19 mouse cellular contexts compared by ENCODE assay signal in the genomic region with DNA sequence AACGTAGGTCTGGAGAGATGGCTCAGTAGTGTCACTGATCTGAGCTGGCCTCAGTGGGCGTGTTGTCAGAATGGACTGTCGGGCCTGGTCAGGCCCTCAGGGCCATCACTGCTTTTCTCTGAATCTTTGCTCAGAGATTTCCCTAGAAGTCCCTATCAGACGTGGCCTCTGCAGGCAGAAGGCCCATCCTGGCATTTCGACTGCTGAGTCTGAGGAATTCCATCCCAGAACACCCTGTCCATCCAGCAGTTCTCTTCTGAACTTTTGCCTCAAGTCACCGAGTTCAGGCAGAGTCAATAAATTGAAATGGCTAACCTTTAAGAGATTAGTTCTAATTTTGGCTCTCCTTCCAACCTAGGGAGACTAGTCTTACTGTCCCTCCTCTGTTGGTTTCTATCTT.
A peak's percentile ranks its signal among the peaks of the same experiment; 100 is the strongest.
DNase-seq lines count a peak whose midpoint lies in the region; ATAC-seq lines count a peak whose summit lies in the region.
"Had no signal": no experiment of that assay in that cellular context is flagged by ENCODE, and none has a peak within 500 bp of the region (broad histone marks: within the 10 kb centered on the region; RNA-seq: fewer than 3 reads in every experiment).

No protein-coding gene starts in this region.

- no peak overlapping the region for H3K4me3 ChIP-seq in kidney, embryonic 15.5 days (replicated peaks)
- H3K4me3 ChIP-seq: embryonic facial prominence, embryonic 12.5 days; forebrain, embryonic 15.5 days; heart, adult 2 months; heart, embryonic 13.5 days had no signal

- DNase-seq in gastrocnemius, adult 18-20 months (ENCODE audit: low spot score) = peak; percentile 50
- DNase-seq in gastrocnemius, postnatal 10 days = no peak
- peak; percentile 15 for DNase-seq in kidney, adult 11 months
- peak; percentile 89 for DNase-seq in kidney, adult 9 months
- no peak for DNase-seq in kidney, postnatal 4 days
- peak; percentile 72 for DNase-seq in skeletal muscle tissue, adult 2 months (ENCODE audit: low read depth, low spot score)
- DNase-seq in ovary, postnatal 36 days (ENCODE audit: low spot score) = no peak
- DNase-seq: adrenal gland, postnatal 14 days; B cell, adult 2 months; cerebellum, adult 11-12 months; cerebellum, adult 9-10 months; cerebellum, postnatal 25 days; heart, adult 2 months; heart, postnatal 36 days had no signal

- H3K9me3 ChIP-seq in kidney, embryonic 15.5 days (replicated peaks) = no peaks in the 10 kb centered on the region; the same call in 1 of the 2 replicates
- H3K9me3 ChIP-seq: embryonic facial prominence, embryonic 12.5 days; forebrain, embryonic 15.5 days; heart, embryonic 13.5 days had no signal

- no peaks in the 10 kb centered on the region for H3K27me3 ChIP-seq in kidney, embryonic 15.5 days
- H3K27me3 ChIP-seq: embryonic facial prominence, embryonic 12.5 days; forebrain, embryonic 15.5 days; heart, embryonic 13.5 days had no signal

- no peak overlapping the region for H3K4me2 ChIP-seq in kidney, embryonic 15.5 days
- H3K4me2 ChIP-seq: embryonic facial prominence, embryonic 12.5 days; forebrain, embryonic 15.5 days; heart, embryonic 13.5 days had no signal

- H3K9ac ChIP-seq in kidney, embryonic 15.5 days = no peak overlapping the region
- H3K9ac ChIP-seq: embryonic facial prominence, embryonic 12.5 days; forebrain, embryonic 15.5 days; heart, embryonic 13.5 days had no signal

- H3K27ac ChIP-seq in kidney, embryonic 15.5 days = no peak overlapping the region
- H3K27ac ChIP-seq: embryonic facial prominence, embryonic 12.5 days; forebrain, embryonic 15.5 days; heart, adult 2 months; heart, embryonic 13.5 days had no signal

- no peaks in the 10 kb centered on the region for H3K36me3 ChIP-seq in kidney, embryonic 15.5 days
- H3K36me3 ChIP-seq: embryonic facial prominence, embryonic 12.5 days; forebrain, embryonic 15.5 days; heart, embryonic 13.5 days had no signal

- WGBS in kidney, embryonic 15.5 days = 81% methylated on average over 6 of the region's 6 CpGs

- ATAC-seq in kidney, embryonic 15.5 days (replicated peaks; ENCODE audit: low FRiP score) = no peak
- ATAC-seq: forebrain, embryonic 15.5 days; hindbrain, embryonic 16.5 days had no signal

- H3K4me1 ChIP-seq in kidney, embryonic 15.5 days = peaks cover 3% of the 10 kb centered on the region; the same call in 1 of the 2 replicates
- H3K4me1 ChIP-seq: embryonic facial prominence, embryonic 12.5 days had no signal

Comparison
In these comparisons a context has a peak if more than half of its experiments do, and no peak if none do; other contexts are left out.
1. DNase-seq: peak in gastrocnemius, adult 18-20 months (single experiment), kidney, adult 11 months (single experiment), kidney, adult 9 months (single experiment) and skeletal muscle tissue, adult 2 months (single experiment); none in gastrocnemius, postnatal 10 days (single experiment), kidney, postnatal 4 days (0 of 2) and ovary, postnatal 36 days (single experiment).